In the genomic region with DNA sequence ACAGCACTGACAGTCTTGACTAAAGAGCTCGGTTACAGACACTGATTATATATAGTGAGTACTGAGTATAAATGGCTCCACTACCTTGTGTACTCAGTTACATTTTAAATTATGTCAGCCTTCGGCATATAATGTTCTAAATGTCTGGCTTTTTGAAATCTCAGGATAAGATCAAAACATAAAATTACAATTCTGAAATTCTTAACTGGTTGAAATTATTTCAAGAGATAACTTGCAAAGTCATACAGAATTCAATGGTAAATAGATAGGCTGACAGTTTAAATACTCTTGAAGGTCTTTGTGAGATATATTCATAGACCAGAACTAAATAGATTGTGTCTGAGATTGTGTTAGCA, we compare ENCODE assay signal across 8 mouse cellular contexts. TPM values are rescaled to one million over a fixed set of nuclear protein-coding genes. Genes with fewer than 3 reads are reported as not detected.
DNase-seq lines count a peak whose midpoint lies in the region; ATAC-seq lines count a peak whose summit lies in the region.

No protein-coding gene starts in this region.

- WGBS in kidney, embryonic 16.5 days = 56% methylated on average over 2 of the region's 2 CpGs
- WGBS in hindbrain, embryonic 16.5 days = 60% methylated on average over 2 of the region's 2 CpGs
- WGBS in midbrain, embryonic 16.5 days = 50% methylated on average over 2 of the region's 2 CpGs

- H3K4me1 ChIP-seq in kidney, embryonic 16.5 days (ENCODE audit: insufficient read depth, low read length) = no peaks in the 10 kb centered on the region
- H3K4me1 ChIP-seq in brown adipose tissue, adult 24 weeks (ENCODE audit: control insufficient read depth, insufficient read depth, insufficient read length, low read length) = no peaks in the 10 kb centered on the region
- no peaks in the 10 kb centered on the region for H3K4me1 ChIP-seq in hindbrain, embryonic 16.5 days (ENCODE audit: control insufficient read depth, insufficient read depth, low read depth, low read length)
- peaks cover 5% of the 10 kb centered on the region for H3K4me1 ChIP-seq in midbrain, embryonic 16.5 days (ENCODE audit: control insufficient read depth, insufficient read depth, low read length)

- DNase-seq in kidney, adult 11 months = no peak
- DNase-seq in gastrocnemius, postnatal 36 days = no peak
- DNase-seq in urinary bladder, adult 2 months (ENCODE audit: low spot score) = no peak
- no peak for DNase-seq in MN1 (ENCODE audit: low spot score)

- no peaks in the 10 kb centered on the region for H3K9me3 ChIP-seq in kidney, embryonic 16.5 days (ENCODE audit: low read length)
- no peaks in the 10 kb centered on the region for H3K9me3 ChIP-seq in hindbrain, embryonic 16.5 days (ENCODE audit: control insufficient read depth, low read length)
- H3K9me3 ChIP-seq in midbrain, embryonic 16.5 days (replicated peaks; ENCODE audit: control insufficient read depth, low read length, poor library complexity, severe bottlenecking) = no peaks in the 10 kb centered on the region

- no peaks in the 10 kb centered on the region for H3K27me3 ChIP-seq in kidney, embryonic 16.5 days (ENCODE audit: insufficient read depth, low read length)
- no peaks in the 10 kb centered on the region for H3K27me3 ChIP-seq in hindbrain, embryonic 16.5 days (replicated peaks; ENCODE audit: control insufficient read depth, insufficient read depth, low read length)
- H3K27me3 ChIP-seq in midbrain, embryonic 16.5 days (ENCODE audit: control insufficient read depth, insufficient read depth, low read depth, low read length) = no peaks in the 10 kb centered on the region

- H3K36me3 ChIP-seq in kidney, embryonic 16.5 days (ENCODE audit: insufficient read depth, low read length) = no peaks in the 10 kb centered on the region
- H3K36me3 ChIP-seq in hindbrain, embryonic 16.5 days (ENCODE audit: control insufficient read depth, insufficient read depth, low read length) = no peaks in the 10 kb centered on the region
- no peaks in the 10 kb centered on the region for H3K36me3 ChIP-seq in midbrain, embryonic 16.5 days (ENCODE audit: control insufficient read depth, insufficient read depth, low read length)

- H3K27ac ChIP-seq in kidney, embryonic 16.5 days (ENCODE audit: low read length) = peak overlapping the region; percentile 98
- no peak overlapping the region for H3K27ac ChIP-seq in brown adipose tissue, adult 24 weeks (replicated peaks; ENCODE audit: low read depth, low read length)
- H3K27ac ChIP-seq in hindbrain, embryonic 16.5 days (ENCODE audit: low read depth, low read length) = peak overlapping the region; percentile 97
- peak overlapping the region; percentile 99 for H3K27ac ChIP-seq in midbrain, embryonic 16.5 days (ENCODE audit: low read length)

- peak overlapping the region; percentile 94 for H3K9ac ChIP-seq in kidney, embryonic 16.5 days (replicated peaks; ENCODE audit: low read length)
- peak overlapping the region; percentile 97 for H3K9ac ChIP-seq in hindbrain, embryonic 16.5 days (ENCODE audit: low read depth, low read length)
- peak overlapping the region; percentile 96 for H3K9ac ChIP-seq in midbrain, embryonic 16.5 days (ENCODE audit: low read depth, low read length)

- intact Hi-C loops in gastrocnemius, postnatal 36 days (cut with DNase I) = no loop called here

- peak overlapping the region; percentile 83 for H3K4me2 ChIP-seq in kidney, embryonic 16.5 days (replicated peaks; ENCODE audit: low read depth, low read length)
- H3K4me2 ChIP-seq in hindbrain, embryonic 16.5 days (ENCODE audit: low read length) = peak overlapping the region; percentile 70
- peak overlapping the region; percentile 67 for H3K4me2 ChIP-seq in midbrain, embryonic 16.5 days (ENCODE audit: low read length)

- peak overlapping the region; percentile 77 for H3K4me3 ChIP-seq in kidney, embryonic 16.5 days (ENCODE audit: low read length)
- peak overlapping the region; percentile 70 for H3K4me3 ChIP-seq in brown adipose tissue, adult 24 weeks (ENCODE audit: insufficient read depth, low read depth, low read length)
- H3K4me3 ChIP-seq in hindbrain, embryonic 16.5 days (ENCODE audit: low read length) = peak overlapping the region; percentile 67
- peak overlapping the region; percentile 76 for H3K4me3 ChIP-seq in midbrain, embryonic 16.5 days (ENCODE audit: low read depth, low read length)

- ATAC-seq in kidney, embryonic 16.5 days (ENCODE audit: low FRiP score, low TSS enrichment) = no peak
- ATAC-seq in hindbrain, embryonic 16.5 days = no peak
- no peak for ATAC-seq in midbrain, embryonic 16.5 days

RNA-seq across cellular contexts. Expression of a gene that starts 0.8 kb away (rescaled TPM):
- polyA plus RNA-seq in kidney, embryonic 16.5 days (2015; fragmentation: Nextera tagmentation; extraction: Ambion mirVana) = 5.9 and 7.3 TPM in 2 replicates
- 9.0 and 12.9 TPM in 2 replicates for polyA plus RNA-seq in brown adipose tissue, adult 24 weeks (2012; ENCODE audit: insufficient read depth, insufficient read length, missing spikeins)
- polyA plus RNA-seq in hindbrain, embryonic 16.5 days (2015; fragmentation: Nextera tagmentation; extraction: Ambion mirVana) = 2.6 and 2.9 TPM in 2 replicates
- 2.6 and 2.7 TPM in 2 replicates for polyA plus RNA-seq in midbrain, embryonic 16.5 days (2015; fragmentation: Nextera tagmentation; extraction: Ambion mirVana)
- total RNA-seq in gastrocnemius, postnatal 36 days (2021) = 1 to 10 TPM; 8.8 to 9.9 TPM
- polyA plus RNA-seq in urinary bladder, adult 2 months (2012; rRNA removed) = 2.1 and 2.9 TPM in 2 replicates

RNA-seq across cellular contexts. Expression of a gene that starts 35.0 kb away (rescaled TPM):
- polyA plus RNA-seq in kidney, embryonic 16.5 days (2015; fragmentation: Nextera tagmentation; extraction: Ambion mirVana) = 91.9 and 104 TPM in 2 replicates
- 426 and 475 TPM in 2 replicates for polyA plus RNA-seq in brown adipose tissue, adult 24 weeks (2012; ENCODE audit: insufficient read depth, insufficient read length, missing spikeins)
- polyA plus RNA-seq in hindbrain, embryonic 16.5 days (2015; fragmentation: Nextera tagmentation; extraction: Ambion mirVana) = 69.2 and 72.0 TPM in 2 replicates
- 68.8 and 72.4 TPM in 2 replicates for polyA plus RNA-seq in midbrain, embryonic 16.5 days (2015; fragmentation: Nextera tagmentation; extraction: Ambion mirVana)
- total RNA-seq in gastrocnemius, postnatal 36 days (2021) = 100 to 1,000 TPM in 1 of 2 experiments, 10 to 100 TPM in 1; 95.6 to 111 TPM
- polyA plus RNA-seq in urinary bladder, adult 2 months (2012; rRNA removed) = 63.3 and 68.0 TPM in 2 replicates

RNA-seq across cellular contexts. Expression of a gene that starts 56.4 kb away (rescaled TPM):
- polyA plus RNA-seq in kidney, embryonic 16.5 days (2015; fragmentation: Nextera tagmentation; extraction: Ambion mirVana) = 52.4 and 55.2 TPM in 2 replicates
- 7.4 and 11.3 TPM in 2 replicates for polyA plus RNA-seq in brown adipose tissue, adult 24 weeks (2012; ENCODE audit: insufficient read depth, insufficient read length, missing spikeins)
- 40.5 and 45.3 TPM in 2 replicates for polyA plus RNA-seq in hindbrain, embryonic 16.5 days (2015; fragmentation: Nextera tagmentation; extraction: Ambion mirVana)
- polyA plus RNA-seq in midbrain, embryonic 16.5 days (2015; fragmentation: Nextera tagmentation; extraction: Ambion mirVana) = 58.3 and 66.1 TPM in 2 replicates
- 1 to 10 TPM; 2.6 to 4.3 TPM for total RNA-seq in gastrocnemius, postnatal 36 days (2021)
- 33.7 and 34.2 TPM in 2 replicates for polyA plus RNA-seq in urinary bladder, adult 2 months (2012; rRNA removed)

RNA-seq across cellular contexts. Expression of a gene that starts 56.6 kb away (rescaled TPM):
- 0.24 and 0.30 TPM in 2 replicates for polyA plus RNA-seq in kidney, embryonic 16.5 days (2015; fragmentation: Nextera tagmentation; extraction: Ambion mirVana)
- not detected in 2 replicates for polyA plus RNA-seq in brown adipose tissue, adult 24 weeks (2012; ENCODE audit: insufficient read depth, insufficient read length, missing spikeins)
- polyA plus RNA-seq in hindbrain, embryonic 16.5 days (2015; fragmentation: Nextera tagmentation; extraction: Ambion mirVana) = 0.10 and 0.21 TPM in 2 replicates
- polyA plus RNA-seq in midbrain, embryonic 16.5 days (2015; fragmentation: Nextera tagmentation; extraction: Ambion mirVana) = 0.25 and 0.45 TPM in 2 replicates
- under 1 TPM in 1 of 2 experiments, not detected in 1; 0.12 TPM for total RNA-seq in gastrocnemius, postnatal 36 days (2021)
- 1.7 and 1.8 TPM in 2 replicates for polyA plus RNA-seq in urinary bladder, adult 2 months (2012; rRNA removed)
